Mouse (Mus musculus) heart, adult 11 months (tissue): ENCODE data around the gene Syn3.

Experiments used
- DNase-seq: peaks from one replicate; pipeline ENCODE4 v3.0.0; 2022

Gene Syn3

DNA sequence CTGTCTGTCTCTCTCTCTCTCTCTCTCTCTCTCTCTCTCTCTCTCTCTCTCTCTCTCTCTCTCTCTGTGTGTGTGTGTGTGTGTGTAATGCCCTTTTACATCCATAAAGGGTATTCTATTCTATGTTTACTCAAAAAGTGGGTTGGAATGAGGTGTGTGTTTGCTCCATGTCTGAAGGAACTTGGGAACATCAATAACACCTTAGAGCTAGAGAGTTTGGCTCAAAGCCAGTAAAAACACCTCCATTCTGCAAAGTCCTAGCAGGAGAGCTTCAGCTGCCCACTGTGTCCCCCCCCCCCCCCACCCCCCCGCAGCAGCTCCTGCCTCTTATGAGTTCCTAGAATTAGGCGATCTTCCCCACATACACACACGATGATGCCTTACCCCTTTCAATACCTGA lies 161.5 kb downstream of the Syn3 start:
- DNase-seq: peak; percentile 78

- DNase-seq: peak; percentile 89
Measured at GRCm38 (mm10) chr10:86336506-86336905, 162.2 kb downstream of the Syn3 start.

GRCm38 (mm10) chr10:86334581-86334980 lies 164.1 kb downstream of the Syn3 start:
- DNase-seq: peak; percentile 84

DNA sequence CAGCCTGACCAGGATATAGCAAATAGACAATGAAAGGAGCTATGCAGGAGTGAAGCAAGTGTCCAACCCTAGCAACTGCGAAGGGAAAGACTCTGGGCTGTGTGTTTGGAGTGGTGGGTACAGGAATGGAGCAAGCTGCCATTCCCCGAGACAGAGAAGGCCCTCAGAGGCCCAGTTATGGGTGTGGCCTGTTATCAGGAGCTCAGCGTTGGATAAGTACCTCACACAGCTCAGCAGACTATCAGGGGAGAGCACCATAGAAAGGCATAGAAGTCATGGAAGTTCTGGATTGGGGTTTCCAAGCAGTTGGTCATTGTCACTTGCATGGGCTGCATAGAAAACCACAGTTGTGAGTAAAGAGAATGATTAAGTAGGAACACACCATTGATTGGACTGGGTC lies 165.8 kb downstream of the Syn3 start:
- DNase-seq: peak; percentile 90

DNA sequence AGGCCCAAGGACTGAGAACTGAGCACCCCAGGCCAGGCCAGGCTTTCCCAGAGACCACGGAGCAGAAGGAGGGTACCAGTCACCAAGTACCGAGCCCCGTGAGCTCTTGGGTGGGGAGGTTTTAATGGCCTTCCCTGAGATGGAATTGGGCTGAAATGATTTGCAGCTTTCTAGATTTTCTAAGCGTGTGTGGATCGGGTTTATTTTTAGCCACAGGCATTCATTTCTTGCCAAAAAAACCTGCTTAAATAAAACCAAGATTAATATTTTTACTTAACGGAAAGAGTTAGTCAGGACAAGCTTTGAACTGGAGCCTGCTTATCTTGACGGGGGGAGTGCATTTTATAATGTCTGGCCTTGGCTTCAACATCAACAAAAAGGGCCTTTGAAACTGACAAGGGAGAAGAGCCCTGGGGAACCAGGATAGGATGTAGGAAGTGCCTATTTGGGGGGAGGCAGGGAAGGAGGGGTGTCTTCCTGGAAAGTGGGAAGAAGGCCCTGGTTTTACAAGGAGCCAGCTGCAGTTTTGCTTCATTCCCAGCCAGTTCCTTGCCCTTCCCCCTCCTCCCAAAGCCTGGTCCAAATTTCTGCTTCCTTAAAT lies 166.9 kb downstream of the Syn3 start:
- DNase-seq: peak; percentile 99

DNA sequence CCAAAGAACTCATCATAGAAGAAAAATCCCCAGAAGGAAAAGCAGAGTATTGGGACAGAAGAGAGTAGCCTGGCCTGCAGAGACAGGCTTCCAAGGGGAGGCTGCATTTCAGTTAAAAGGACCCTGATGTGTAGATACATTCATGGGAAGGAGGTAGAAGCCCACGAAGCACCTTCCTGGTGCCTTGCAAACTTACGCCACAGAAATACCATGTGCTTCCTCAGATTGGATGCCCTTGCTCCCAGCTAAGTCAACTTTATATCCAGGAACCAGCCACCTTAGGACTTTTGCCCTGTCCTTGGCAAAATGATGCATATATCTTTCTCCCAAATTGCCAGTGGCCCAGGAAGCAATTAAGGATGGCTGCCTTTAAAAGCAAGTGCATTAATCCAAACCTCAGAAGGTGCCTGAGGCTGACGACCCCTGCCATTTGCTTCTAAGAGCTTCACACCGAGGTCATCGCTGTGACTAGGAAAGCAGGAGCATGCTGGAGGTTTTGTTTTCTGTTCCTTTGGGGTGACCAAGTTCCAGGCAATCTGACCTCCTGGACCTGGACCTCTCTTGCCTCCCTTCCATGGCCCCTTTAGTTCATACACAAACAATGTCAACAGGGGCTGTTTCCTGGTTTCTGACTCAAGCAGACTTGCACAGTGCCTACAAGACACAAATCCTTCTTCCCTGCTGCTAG lies 167.6 kb downstream of the Syn3 start:
- DNase-seq: peak; percentile 91

- no peak for DNase-seq
Measured at GRCm38 (mm10) chr10:86329241-86329882, 169.3 kb downstream of the Syn3 start.

- DNase-seq: peak; percentile 85
Measured at GRCm38 (mm10) chr10:86328691-86329090, 170.0 kb downstream of the Syn3 start.

DNA sequence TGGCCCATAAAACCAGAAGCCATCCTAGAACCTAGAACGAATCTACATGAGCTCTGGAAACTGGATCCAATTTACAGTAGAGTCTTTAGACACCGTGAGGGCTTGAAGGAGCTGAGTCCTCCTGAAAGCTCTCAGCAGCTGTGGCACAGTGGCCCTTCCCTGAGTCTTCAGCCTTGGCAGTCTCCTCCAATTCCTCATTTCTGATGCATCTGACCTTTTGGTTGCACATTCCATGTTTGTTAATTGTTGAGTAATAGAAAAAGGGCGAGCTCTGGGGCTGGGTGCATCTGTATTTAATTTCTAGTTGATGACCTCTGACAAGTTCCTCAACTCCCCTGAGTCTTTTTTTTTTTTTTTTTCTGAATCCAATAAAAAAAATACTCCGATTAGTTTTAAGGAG lies 170.6 kb downstream of the Syn3 start:
- DNase-seq: peak; percentile 91

- peak; percentile 96 for DNase-seq
Measured at GRCm38 (mm10) chr10:86325272-86325671, 173.4 kb downstream of the Syn3 start.

DNA sequence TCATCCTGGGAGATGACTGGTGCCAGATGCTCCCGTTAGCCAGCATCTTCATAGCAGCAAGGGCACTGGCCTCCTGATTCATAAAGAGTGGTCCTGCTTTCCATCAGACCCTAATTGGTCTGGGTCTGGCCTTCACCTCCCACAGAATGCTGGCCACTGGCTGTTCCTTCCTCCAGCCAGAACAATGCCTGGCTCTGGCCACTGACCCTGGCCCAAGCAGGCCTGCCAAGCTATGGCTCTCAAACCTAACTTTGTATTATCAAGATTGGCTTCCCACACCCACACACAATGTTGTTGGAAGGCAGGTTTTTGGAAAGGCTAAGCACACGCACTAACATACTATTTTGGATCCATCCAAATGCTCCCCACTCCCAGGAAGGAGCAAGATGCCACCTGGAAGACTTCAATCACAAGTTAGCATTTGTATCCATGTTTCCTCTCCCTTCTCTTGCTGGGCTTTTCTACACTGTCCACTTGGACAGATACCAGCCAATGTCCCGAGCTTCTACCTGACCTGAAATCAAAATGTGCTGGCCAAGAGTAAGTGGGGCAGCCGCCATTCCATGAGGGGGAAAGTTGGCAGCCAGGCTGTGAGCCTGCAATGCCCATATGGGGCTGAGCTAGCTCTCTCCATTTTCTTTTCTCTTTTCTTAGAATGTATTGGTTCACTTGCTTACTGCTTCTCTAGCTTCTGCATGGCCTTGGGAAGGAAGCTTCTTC lies 175.3 kb downstream of the Syn3 start:
- peak; percentile 96 for DNase-seq

- DNase-seq: peak; percentile 88
Measured at GRCm38 (mm10) chr10:86322006-86322405, 176.7 kb downstream of the Syn3 start.

DNA sequence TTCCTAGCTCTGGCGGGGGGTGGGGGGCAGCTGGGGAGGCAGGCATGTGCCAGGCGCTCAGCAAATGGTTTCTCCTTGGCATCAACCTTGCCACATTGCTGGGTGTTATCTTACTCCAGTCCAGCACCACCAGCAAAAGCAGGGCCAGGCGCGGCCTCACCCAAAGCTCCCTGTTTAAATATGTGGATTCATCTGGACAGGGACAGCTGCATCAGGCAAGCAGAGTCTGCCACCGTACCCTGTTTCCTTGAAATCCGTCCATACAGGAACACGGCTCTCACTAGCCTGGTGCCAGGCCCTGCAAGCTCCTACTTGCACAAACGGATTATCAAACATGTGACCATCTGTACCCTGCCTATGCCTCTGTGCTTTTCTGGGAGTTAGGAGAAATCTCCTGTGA lies 177.5 kb downstream of the Syn3 start:
- DNase-seq: peak; percentile 94

DNA sequence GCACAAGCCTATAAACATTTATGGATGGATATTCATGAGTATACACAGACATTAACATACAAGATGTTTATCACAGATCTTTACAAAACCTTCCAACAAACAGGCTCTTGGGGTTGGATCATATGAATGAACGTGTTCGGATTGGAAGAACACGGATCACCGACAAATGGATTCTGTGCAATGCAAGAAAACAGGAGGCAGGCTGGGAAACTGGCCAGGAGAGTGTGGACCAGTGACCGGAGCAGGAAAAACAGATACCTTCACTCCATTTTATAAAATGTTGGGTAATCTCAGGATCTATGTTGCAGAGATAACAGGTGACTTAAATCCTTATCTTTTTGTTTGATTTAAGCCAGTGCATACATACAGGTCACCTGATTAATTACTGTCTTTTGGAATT lies 178.5 kb downstream of the Syn3 start:
- peak; percentile 83 for DNase-seq

GRCm38 (mm10) chr10:86319526-86319925 lies 179.2 kb downstream of the Syn3 start:
- peak; percentile 82 for DNase-seq

DNA sequence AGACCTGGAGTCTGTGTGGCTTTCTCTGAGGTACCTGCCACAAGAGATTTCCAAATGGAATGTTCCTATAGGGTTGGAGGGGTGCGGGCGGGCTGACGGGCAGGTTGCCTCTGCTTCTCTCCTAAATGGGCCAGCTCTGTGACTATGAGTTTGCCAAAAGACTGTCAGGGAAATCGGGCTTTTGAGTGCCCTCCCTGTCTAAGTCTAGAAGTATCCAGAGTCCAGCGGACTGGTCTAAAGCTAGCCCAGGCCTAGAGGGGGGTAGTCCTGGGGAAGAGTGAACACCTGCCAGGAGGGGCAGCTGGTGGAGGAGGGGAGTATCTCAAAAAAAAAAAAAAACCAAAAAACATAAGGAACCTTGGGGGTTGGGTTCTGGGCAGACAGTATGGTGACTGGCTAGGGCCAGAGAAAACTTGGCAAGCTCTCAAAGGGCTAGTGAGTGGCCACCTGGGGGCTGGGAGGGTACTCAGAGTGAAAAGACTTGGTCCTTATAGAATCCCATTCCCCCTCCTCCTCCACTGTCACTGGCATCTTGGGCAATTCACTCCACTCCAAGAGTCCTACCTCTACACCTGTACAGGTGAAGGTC lies 180.1 kb downstream of the Syn3 start:
- DNase-seq: peak; percentile 82

GRCm38 (mm10) chr10:86317633-86318032 lies 181.1 kb downstream of the Syn3 start:
- peak; percentile 91 for DNase-seq

GRCm38 (mm10) chr10:86315513-86315912 lies 183.2 kb downstream of the Syn3 start:
- peak; percentile 90 for DNase-seq

DNA sequence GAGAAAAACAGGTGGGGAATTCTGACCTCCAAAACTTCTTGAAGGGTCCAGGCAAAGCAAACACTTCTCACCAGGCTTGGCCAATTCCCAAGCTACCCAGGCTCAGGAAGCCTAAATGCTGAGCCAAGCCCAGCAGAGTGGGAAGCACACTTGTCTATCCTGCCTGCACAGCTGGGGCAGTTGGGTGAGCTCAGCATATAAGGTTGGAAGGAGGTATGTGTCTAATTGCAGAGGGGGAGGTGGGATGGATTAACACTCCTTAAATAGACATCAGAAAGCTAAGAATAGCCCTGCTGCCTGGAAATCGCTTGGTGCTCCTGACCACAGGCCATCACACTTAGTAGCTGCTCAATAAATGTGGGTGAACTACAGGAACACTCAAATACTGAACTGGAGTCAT lies 185.2 kb downstream of the Syn3 start:
- no peak for DNase-seq

GRCm38 (mm10) chr10:86312976-86313375 lies 185.7 kb downstream of the Syn3 start:
- DNase-seq: no peak

GRCm38 (mm10) chr10:86310527-86310926 lies 188.2 kb downstream of the Syn3 start:
- peak; percentile 96 for DNase-seq

DNA sequence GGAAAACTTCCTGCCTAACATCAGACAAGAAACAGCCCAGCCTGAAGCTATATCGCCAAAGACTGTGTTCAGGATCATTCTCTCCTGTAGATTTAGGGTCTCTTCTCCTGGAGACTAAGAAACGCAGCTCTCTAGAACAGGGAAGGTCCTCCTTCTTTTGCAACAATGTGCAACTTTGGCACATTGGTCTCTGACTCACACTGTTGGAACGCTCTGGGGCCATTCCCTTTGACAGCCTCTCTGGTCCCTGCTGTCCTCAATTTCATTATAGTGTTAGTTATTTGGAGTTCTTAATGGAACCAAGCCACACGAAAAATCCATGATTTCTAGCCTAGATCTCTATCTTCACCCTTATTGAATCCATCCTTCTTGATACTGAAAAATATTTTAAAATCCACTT lies 191.5 kb downstream of the Syn3 start:
- DNase-seq: no peak

- DNase-seq: peak; percentile 95
Measured at GRCm38 (mm10) chr10:86304583-86304982, 194.1 kb downstream of the Syn3 start.
